Mouse (Mus musculus) megakaryocyte, embryonic 14.5 days (primary cell): ENCODE results near the gene Trim9. TPM values are rescaled to one million over a fixed set of nuclear protein-coding genes. Genes with fewer than 3 reads are reported as not detected.

ENCODE experiments used
- H3K27me3 ChIP-seq: replicated peaks from 2 replicates; pipeline ENCODE3; 2012; ENCODE audit warnings: inconsistent platforms
- H3K36me3 ChIP-seq: replicated peaks from 2 replicates; pipeline ENCODE3; 2012; ENCODE audit warnings: low read length, inconsistent platforms, mixed read lengths
- H3K4me1 ChIP-seq: 2 replicates; pipeline ENCODE4 v1.6.1; 2012; ENCODE audit warnings: inconsistent platforms
- H3K4me3 ChIP-seq: replicated peaks from 2 replicates; pipeline ENCODE3; 2012; ENCODE audit warnings: moderate library complexity, mild to moderate bottlenecking, inconsistent platforms
- H3K9me3 ChIP-seq: 2 replicates; pipeline ENCODE4 v1.6.1; 2012; ENCODE audit warnings: inconsistent platforms
- FLI1 ChIP-seq: IDR thresholded peaks from 2 replicates; pipeline ENCODE4 v1.6.1; 2012; ENCODE audit warnings: low read length, inconsistent platforms, mixed read lengths
- GATA1 ChIP-seq: IDR thresholded peaks from 3 replicates; pipeline ENCODE4 v1.6.1; 2012; ENCODE audit warnings: mixed read lengths, low read length, inconsistent platforms, borderline replicate concordance
- polyA plus RNA-seq: library from polyadenylated mRNA; stranded (reverse); fragments of >175 nt; gene quantifications from 2 replicates; pipeline ENCODE4 v1.2.3, GENCODE M21; 2012; ENCODE audit warnings: low replicate concordance; ENCODE audit not compliant: insufficient read depth

Gene Trim9
- polyA plus RNA-seq, 1 experiment = 0.43 TPM

DNA sequence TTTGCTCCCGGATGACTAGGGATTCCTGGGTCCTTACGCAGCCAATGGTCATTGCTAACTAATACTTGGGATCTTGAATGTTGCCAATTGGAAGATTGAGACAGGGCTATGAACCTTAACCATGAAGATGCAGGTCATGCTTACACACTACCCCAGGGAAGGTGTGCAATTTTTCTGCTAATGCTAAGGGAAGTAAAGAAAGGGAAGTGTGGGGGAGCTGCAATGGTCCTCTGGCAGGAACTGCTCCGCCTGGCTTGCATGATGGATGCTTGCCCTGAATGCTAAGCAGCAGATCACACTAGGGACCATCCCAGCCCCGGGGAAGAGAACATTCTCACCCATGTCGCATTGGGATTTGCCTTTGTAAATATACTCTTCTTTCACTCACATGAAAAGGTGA lies 126.0 kb downstream of the Trim9 start:
- no peaks in the 10 kb centered on the region for H3K9me3 ChIP-seq
- H3K4me1 ChIP-seq = peaks cover 55% of the 10 kb centered on the region
- H3K27me3 ChIP-seq = no peaks in the 10 kb centered on the region
- peaks cover 81% of the 10 kb centered on the region for H3K36me3 ChIP-seq
- no peak overlapping the region for H3K4me3 ChIP-seq
- no peak for TF ChIP-seq FLI1
- no peak for TF ChIP-seq GATA1

DNA sequence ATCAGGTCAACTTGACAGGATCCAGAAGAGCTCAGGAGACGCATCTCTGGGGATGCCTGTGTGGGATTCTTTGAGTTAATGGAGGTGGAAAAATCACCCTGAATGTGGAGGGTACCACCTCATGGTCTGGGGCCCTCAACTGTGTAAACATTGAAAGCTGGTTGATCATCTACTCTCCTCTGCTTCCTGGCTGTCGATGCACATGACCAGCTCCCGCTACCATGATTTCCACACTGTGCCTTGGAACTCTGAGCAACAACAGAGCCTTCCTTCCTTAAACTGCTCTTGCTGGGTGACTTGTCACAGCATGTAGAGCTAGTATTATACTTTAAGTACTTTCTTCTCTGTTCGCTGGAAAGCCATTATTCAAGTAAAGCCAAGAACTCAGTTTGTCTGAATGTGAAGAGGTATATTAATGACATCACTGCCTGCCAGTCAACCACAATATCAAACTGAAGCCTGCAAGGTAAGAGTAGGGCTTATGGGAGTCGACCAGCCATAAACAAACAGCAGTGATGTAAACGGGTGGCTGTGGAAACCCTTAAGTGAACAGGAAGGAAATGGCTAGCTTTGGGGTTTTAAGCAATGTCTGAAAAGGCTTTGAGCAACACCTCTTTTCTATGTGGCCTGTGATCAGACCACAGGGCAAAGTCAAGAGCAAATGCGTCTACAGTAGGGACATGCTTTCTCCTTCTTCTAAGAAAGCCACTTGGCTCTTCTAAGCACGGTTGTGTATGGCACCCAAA lies 128.4 kb downstream of the Trim9 start:
- H3K27me3 ChIP-seq = no peaks in the 10 kb centered on the region
- peaks cover 91% of the 10 kb centered on the region for H3K36me3 ChIP-seq
- H3K4me3 ChIP-seq = no peak overlapping the region
- peaks cover 35% of the 10 kb centered on the region for H3K4me1 ChIP-seq
- no peaks in the 10 kb centered on the region for H3K9me3 ChIP-seq
- no peak for TF ChIP-seq GATA1
- TF ChIP-seq FLI1 = no peak

DNA sequence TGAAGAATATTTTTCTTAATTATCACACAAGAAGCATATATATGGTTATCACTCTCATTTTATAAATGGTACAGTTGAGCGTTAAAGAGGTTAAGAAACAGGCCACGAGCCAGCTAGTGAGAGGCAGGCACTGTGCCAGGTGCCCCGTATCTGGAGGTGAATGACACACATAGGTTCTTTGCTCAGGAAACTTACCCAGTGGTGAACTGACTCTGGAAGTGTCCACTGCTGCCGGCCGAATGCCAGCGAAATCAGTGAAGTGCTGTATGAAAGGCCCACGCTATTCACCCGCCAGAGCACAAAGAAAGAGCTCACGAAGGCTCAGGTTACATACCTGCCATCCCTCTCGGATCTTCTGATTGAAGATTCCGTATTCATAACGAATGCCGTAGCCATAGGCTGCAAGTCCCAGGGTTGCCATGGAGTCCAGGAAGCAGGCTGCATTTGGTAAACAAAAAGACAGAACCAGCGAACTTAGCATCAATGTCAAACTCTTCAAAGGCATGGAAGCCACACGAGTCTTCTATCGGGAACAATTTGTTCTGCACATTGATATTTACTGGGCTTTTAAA lies 131.1 kb downstream of the Trim9 start:
- TF ChIP-seq FLI1 (no peak), GATA1 (no peak)
- Histone ChIP-seq H3K36me3 (peaks cover 91% of the 10 kb centered on the region), H3K4me1 (peaks cover 21% of the 10 kb centered on the region), H3K4me3 (no peak overlapping the region), H3K27me3 (no peaks in the 10 kb centered on the region), H3K9me3 (no peaks in the 10 kb centered on the region)

DNA sequence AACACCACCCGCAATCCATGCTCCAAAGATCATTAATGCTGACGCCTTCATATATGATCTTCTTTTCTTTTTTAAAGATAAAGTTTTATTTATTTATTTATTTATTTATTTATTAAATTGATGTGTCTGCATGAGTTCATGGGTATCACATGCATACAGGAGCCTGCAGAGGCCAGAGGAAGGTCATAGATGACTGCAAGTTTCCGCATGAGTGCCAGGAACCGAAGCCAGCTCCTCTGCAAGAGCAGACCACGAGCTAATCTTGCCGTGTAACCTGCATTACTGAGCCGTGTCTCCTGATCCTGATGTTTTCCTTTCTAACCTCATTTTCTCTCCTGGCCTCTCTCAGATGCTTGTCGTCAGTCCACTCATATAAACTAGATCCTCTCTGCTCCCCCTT lies 133.1 kb downstream of the Trim9 start:
- H3K36me3 ChIP-seq = peaks cover 87% of the 10 kb centered on the region
- peaks cover 18% of the 10 kb centered on the region for H3K4me1 ChIP-seq
- TF ChIP-seq FLI1 (no peak), GATA1 (no peak)
- H3K9me3 ChIP-seq = no peaks in the 10 kb centered on the region
- no peak overlapping the region for H3K4me3 ChIP-seq
- no peaks in the 10 kb centered on the region for H3K27me3 ChIP-seq

DNA sequence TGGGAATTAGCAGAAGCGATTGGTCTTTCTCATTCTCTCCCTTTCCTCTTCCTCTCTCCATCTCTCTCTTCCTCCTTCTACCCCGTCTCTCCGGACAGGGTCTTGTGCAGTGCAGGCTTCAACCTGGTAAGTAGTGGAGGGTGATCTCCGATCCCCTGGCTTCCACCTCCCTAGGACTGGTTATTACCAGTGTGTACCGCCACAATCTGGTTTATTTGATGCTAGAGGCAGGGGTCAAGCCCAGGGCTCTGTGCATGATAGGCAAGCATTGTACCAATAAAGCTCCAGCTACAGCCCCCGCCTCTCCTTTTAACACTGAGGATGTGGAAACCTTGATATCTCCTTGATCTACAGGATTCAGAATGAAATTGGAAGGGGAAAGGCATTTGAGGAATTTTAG lies 133.8 kb downstream of the Trim9 start:
- Histone ChIP-seq H3K9me3 (no peaks in the 10 kb centered on the region), H3K36me3 (peaks cover 86% of the 10 kb centered on the region), H3K4me3 (no peak overlapping the region), H3K27me3 (no peaks in the 10 kb centered on the region), H3K4me1 (peaks cover 11% of the 10 kb centered on the region)
- TF ChIP-seq FLI1 (no peak), GATA1 (no peak)

DNA sequence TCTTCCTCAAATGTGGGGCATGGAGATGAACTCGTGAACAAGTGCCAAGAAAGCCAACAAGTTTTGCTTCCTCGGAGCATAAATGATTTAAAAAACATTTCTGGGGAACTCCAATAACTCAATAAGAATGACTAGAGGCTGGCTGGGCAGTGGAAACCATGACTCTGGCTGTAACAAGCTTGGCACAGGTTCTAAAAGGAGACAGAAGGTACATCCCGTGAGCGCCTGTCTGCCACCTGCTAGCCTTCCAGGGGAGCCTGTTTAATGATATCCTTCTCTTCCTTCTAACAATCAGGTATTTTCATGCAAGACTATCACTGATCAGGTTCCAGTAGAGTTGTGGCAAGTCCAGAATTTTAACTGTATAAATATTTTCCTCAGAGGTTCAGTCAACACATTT lies 134.9 kb downstream of the Trim9 start:
- no peak for TF ChIP-seq GATA1
- TF ChIP-seq FLI1 = no peak

DNA sequence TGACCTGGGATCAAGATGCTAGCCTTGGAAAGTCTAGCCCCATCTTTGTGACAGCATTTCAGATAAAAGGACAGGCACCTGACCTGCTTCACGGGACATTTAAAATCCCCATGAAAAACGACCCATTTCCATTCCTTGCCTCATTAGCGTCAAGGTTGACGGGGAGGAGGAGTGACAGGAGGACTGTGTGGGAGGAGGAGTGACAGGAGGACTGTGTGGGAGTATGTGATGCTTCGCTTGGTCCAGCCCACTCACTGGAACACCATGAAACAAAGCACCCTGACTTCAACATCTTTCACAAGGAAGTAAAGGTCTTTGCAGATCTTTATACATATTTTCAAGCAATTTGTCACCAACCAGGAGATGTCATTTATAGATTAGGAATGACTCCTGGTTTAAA lies 139.2 kb downstream of the Trim9 start:
- TF ChIP-seq FLI1 = no peak
- TF ChIP-seq GATA1 = no peak
- no peaks in the 10 kb centered on the region for H3K27me3 ChIP-seq

More for the DNA sequence above, 134.9 kb downstream of the Trim9 start:
- Histone ChIP-seq H3K4me1 (peaks cover 9% of the 10 kb centered on the region), H3K4me3 (no peak overlapping the region), H3K9me3 (no peaks in the 10 kb centered on the region), H3K36me3 (peaks cover 87% of the 10 kb centered on the region), H3K27me3 (no peaks in the 10 kb centered on the region)

DNA sequence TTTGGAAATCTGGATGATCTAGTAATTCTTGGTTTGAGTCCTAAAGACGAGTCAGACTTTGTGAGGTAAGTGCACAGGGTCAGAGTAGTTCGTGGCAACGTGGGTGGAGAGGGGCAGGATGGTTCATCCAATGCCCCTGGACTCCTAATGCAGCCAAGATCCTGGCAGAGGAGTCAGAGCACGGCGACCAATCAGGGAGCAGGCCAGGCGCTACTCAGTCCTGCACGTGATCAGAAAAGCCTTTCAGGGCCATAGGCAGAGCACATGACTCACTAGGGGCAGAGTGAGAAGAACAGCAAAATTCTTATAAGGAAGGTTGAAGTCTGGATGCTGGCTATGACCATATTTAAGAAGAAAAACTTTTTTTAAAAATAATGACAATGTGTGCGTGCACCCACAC lies 143.0 kb downstream of the Trim9 start:
- H3K4me1 ChIP-seq = no peaks in the 10 kb centered on the region
- peaks cover 94% of the 10 kb centered on the region for H3K36me3 ChIP-seq
- TF ChIP-seq GATA1 (no peak), FLI1 (no peak)
- H3K9me3 ChIP-seq = no peaks in the 10 kb centered on the region
- no peak overlapping the region for H3K4me3 ChIP-seq
- no peaks in the 10 kb centered on the region for H3K27me3 ChIP-seq

More for the DNA sequence above, 139.2 kb downstream of the Trim9 start:
- Histone ChIP-seq H3K36me3 (peaks cover 90% of the 10 kb centered on the region), H3K4me3 (no peak overlapping the region), H3K9me3 (no peaks in the 10 kb centered on the region), H3K4me1 (peaks cover 4% of the 10 kb centered on the region; the same call in 1 of the 2 replicates)

DNA sequence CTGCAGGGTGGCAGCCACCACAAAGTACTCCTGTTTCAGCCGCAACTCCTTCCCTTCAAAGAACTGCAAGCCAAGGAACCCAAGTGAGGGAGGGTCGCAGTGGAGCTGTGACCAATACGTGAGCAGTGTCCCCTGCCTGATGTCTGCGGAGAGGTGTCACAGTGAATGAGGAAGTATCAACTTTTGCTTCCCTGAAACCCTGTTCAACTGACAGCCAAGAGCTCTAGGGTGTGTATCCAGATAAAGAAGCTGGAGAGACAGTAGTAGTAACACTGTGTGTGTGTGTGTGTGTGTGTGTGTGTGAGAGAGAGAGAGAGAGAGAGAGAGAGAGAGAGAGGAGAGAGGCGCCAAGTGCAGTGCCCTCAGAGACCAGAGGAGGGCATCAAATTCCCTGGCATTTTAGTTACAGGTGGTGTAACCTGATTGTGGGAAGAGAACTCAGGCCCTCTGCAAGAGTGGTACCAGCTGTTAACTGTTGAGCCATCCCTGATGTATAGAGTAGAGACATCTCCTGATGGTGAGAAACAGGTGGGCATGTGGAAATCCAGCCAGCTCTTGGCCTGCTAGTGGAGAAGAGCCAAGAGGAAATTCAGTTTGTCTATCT lies 145.4 kb downstream of the Trim9 start:
- TF ChIP-seq GATA1 = no peak
- no peak for TF ChIP-seq FLI1
- no peaks in the 10 kb centered on the region for H3K27me3 ChIP-seq
- peaks cover 90% of the 10 kb centered on the region for H3K36me3 ChIP-seq
- H3K4me3 ChIP-seq = no peak overlapping the region
- H3K9me3 ChIP-seq = no peaks in the 10 kb centered on the region
- H3K4me1 ChIP-seq = no peaks in the 10 kb centered on the region

DNA sequence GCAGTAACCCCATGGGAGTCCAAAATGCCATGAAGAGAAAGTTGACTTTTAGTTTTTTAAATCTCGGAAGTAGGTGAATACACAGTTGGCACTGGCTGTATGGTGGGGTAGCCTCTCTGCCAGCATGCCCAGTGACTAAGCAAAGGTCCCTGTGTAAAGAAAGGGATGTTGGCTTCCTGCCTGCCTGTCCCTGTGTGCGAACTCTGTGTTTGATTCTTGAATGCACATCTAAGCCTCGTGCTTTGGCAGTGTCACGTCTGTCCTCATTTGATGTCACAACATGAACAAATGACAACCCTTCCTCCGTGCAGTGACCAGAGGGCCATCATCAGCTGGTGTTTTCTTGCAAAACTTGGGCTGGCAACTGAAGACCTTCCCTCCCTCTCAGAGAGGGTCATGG lies 151.1 kb downstream of the Trim9 start:
- Histone ChIP-seq H3K36me3 (peaks cover 95% of the 10 kb centered on the region), H3K4me1 (peaks cover 5% of the 10 kb centered on the region), H3K9me3 (no peaks in the 10 kb centered on the region), H3K4me3 (no peak overlapping the region), H3K27me3 (no peaks in the 10 kb centered on the region)
- TF ChIP-seq FLI1 (no peak), GATA1 (no peak)
